Mouse (Mus musculus) testis, postnatal 10 days (tissue): ENCODE results near the gene Myo1b.

Source experiments
- DNase-seq: peaks from one replicate; pipeline ENCODE4 v3.0.0; 2021; ENCODE audit warnings: low spot score

Gene Myo1b

DNA sequence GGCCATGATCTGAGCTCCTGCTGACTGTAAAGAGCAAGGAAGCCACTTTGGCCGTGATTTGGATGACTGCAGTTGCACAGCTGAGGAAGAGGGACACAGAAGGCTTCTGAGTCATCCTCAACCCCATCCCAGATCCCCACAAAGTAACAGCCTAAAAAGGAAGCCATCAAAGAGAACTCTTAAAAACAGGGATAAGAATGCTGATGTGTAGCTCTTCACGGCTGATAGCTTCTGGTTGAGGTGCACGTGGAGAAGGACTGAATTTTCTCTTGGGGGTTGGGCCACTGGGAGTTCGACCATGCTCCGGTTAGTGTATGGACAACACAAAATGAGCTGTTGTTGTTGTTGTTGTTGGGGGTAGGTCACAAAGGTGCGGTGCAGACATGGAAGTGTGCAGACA lies 181.2 kb downstream of the Myo1b start:
- DNase-seq = no peak

DNA sequence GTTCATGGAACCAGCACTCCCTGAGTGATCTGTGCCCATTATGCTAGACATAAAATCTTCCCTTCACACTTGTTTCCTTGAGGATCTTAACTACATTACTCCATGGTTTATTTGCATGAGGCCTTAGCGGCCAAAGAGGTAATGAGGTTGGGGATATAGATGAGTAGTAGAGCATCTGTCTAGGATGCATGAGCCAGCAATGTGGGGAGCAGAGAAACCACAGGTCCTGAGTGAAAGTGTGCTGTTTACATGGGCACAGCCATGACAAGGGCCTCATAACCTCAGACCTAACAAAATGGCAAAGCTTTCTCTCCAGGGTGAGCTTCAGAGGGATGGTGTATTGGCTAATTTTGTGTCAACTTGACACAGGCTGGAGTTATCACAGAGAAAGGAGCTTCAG lies 186.5 kb downstream of the Myo1b start:
- DNase-seq = no peak

DNA sequence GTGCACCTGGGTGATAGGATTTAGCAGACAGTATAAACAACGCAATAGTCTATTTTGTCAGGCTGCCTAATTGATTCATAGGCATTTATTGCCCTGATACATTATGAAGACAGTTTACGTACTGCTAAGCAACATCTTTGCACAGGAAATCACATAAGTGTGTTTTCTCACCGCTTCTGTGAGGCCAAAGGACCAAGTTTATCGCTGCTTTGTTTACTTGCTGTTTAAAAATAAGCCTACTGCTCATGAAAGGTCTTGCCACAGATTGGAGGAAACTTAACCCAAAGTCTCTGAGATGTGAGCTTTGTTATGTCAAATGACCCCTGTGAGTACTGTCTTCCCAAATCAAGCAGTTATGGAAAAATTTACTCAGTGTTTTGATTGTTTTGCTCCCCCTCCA lies 187.1 kb downstream of the Myo1b start:
- DNase-seq = no peak

DNA sequence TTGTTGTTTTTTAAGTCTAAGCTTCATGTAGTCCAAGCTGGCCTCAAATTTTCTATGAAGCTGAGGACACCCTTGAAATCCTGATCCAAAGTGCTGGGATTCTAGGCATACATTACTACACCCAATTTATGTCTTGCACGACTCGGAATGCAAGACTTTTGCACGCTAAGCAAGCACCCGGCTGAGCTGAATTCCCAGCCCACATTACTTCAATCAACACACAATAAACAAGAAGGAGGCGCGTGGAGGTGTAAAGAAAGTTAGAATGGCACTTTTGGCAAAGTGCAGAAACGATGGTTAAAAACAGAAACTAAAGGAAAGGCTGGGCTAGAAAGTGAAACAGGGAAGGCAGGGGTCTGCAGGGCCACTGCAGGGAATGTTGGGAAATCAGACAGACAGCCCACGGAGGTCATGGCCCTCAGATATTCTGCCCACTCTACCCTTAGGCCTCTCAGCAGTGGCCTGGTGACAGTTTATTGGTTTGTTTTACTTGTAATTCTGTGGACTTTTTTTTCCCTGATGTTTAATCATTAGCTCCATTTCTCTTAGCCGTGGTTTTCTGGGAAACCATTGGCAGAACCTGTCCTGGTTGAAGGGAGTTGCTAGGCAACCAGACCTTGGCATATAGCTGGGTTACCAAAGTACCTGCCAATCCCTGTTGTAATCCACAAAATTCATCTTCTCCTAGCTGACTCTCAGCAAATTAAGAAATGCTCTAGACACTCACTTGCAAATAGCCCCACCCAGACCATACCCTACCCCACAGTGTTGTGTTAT lies 195.8 kb downstream of the Myo1b start:
- no peak for DNase-seq

GRCm38 (mm10) chr1:51710831-51711230 lies 205.0 kb downstream of the Myo1b start:
- no peak for DNase-seq

- DNase-seq = no peak
Observed at GRCm38 (mm10) chr1:51706106-51706505, 209.8 kb downstream of the Myo1b start.

DNA sequence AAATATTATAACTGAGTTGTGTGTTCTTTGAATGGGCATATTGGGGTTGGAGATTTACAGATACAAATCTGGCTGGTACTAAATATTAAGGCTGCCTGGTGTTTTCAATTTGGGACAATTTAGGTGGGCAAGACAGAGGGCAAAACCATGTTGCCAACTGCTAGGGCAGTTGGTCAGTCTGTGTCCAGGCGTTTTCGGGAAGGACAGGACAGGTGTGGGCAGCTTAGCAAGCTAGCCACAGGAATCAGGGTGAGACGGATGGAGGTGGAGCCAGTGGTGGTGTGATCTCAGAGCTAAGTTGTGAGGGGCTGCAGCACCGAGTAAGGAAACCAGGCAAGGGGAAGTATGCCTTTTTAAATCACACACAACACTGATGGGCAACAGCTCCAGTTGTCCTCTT lies 211.3 kb downstream of the Myo1b start:
- DNase-seq = no peak
